Mouse (Mus musculus): Measurements from ENCODE around the gene Hmx3. TPM values are rescaled to one million over a fixed set of nuclear protein-coding genes. Genes with fewer than 3 reads are reported as not detected.

Hmx3 gene
- total RNA-seq (2021): not detected
- long read RNA-seq, experiment 1: 0 reads
- long read RNA-seq, experiment 2: 0 reads

DNA sequence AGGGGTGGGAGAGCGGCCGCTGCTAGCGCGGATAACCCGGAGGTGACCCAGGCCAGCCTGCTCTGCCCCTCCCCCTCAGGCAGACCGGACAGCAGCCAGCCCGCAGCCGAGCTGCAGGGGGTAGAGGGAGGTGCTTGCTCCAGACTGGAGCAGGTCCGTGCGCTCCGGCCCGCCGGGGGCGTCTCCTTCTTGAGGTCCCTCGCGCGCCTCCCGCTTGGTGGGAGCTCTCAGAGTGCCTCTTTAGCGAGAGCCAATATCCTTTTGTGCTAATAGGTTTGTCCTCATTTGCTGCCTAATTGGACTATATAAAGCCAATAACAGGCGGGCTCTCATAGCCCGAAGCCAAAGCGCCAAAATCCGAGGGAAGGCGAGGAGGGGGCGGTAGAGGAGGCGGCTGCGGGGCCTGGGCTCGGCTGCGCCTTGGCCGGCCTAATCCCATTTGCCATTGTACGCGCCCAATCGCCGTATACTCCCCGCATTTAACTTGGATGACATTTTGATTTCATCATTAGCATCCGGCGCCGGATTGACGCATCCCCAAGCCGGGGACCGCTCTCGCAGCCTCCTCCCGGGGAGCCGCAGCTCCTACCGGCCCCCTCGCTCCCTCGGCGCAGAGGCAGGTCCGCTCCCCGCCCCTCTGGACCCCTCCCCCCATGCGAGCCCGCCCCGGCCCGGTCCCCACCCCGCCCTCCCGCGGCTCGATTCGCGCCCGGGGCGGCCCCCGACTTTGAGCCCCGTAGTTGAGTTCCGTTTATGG lies at the start of gene Hmx3:
Hmx3 (plus strand) TSS at position 753 of the 757 bp plus-strand sequence.
- peak in 1 of 2 experiments; percentile 28 for DNase-seq

DNA sequence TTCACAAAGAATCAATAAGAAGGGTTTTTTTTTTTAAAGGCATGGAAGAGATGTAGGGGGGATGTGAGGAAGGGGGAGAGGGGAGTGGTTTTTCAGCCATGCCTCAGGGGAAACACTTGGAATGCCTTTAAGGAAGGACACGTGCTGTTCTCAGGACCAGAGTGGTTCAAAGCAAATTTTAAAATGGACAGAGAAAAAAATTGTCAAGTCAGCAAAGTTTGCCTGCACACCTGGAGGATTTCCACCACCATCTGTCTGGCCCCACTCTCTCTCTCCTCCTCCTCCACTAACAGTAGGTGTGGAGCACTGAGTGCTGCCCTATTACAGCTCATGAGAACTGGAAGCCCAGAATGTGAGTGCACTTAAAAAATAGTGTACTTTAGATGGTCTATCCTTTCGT lies 38.9 kb upstream of the Hmx3 start:
- DNase-seq: no peak

DNA sequence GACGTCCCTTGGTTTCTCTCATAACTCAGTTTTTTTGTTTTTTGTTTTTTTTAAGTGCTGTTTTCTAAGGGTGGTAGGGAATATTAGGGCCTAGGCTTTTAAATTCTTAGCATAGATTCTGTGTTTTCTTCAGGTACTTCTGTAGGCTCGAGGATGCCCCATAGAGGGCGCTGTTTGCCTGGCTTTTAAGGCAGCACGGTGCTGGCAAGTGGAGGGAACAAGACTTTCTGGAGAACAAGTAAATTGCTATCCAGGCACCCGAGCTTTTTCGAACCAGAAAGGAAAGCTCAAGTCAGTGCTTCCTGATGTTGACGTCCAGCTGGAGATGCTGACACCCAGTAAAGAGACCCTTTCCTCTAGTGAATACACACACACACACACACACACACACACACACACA lies 2.7 kb upstream of the Hmx3 start:
- DNase-seq: peak; percentile 75 to 91

DNA sequence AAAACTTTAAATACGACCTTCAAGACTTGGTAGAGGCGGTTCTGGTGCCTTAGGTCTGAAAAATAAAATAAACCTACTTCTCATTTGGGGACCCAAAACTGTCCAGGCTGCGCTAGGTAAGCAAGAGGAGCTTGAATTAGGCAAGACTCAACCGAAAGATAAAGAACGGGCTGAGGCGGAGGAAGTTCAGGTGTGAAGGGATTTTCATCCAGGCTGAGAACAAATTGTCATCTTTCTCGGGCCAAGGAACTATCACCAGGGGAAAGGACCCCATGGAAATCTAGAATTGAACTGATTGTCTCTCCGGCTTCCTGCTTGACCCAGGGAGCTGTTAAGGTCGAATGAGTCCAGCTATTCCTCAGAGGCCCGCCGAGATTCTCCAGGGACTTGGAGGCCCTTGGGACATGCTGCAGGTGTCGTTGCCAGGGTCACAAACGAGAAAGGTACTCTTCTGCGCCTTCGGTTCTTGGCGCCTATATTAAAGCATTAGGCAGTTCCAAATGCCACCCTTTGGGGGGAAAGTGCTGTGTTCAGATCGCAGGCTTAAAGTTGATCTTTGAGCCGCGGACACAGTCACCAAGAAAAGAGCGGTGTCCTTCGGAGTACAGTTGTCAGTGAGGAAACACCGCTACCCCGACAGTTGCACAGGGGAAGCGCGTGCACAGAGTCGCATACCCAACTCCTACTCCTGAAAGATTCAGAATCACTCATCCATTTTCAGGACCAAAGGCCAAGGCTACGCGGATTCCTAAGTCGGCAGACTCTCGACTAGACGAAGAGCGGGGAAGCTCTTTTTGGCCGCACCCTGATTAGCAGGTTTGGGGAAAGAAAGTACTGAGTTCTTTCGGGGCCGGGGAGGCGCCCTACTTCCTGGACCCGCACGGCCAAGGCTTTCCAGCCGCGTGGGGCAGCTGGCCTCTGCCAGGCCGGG lies 1.2 kb upstream of the Hmx3 start:
- DNase-seq: peak in 1 of 2 experiments; percentile 26

DNA sequence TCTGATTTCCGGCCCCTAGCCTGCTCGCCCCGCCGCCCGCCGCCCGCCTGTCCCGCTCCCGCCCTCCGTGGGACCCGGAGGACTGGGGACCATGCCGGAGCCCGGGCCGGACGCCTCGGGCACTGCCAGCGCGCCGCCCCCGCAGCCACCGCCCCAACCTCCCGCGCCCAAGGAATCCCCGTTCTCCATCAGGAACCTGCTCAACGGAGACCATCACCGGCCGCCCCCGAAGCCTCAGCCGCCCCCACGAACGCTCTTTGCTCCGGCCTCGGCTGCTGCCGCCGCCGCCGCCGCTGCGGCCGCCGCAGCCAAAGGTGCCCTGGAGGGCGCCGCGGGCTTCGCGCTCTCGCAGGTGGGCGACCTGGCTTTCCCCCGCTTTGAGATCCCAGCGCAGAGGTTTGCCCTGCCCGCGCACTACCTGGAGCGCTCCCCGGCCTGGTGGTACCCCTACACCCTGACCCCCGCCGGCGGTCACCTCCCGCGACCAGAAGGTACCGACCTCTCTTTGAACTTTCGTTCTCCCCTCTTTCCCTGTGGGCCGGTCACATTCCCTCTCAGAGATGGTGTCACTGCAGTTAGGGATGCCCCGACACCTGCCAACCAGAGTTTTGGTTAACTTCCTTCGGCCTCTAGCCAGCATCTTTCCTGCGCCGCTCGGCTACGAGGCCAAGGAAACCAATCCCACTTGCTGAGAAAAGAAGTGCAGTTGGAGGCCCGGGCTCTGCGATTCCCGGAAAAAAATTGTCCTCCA lies 380 bp downstream of the Hmx3 start:
- DNase-seq: peak in 1 of 2 experiments; percentile 35

DNA sequence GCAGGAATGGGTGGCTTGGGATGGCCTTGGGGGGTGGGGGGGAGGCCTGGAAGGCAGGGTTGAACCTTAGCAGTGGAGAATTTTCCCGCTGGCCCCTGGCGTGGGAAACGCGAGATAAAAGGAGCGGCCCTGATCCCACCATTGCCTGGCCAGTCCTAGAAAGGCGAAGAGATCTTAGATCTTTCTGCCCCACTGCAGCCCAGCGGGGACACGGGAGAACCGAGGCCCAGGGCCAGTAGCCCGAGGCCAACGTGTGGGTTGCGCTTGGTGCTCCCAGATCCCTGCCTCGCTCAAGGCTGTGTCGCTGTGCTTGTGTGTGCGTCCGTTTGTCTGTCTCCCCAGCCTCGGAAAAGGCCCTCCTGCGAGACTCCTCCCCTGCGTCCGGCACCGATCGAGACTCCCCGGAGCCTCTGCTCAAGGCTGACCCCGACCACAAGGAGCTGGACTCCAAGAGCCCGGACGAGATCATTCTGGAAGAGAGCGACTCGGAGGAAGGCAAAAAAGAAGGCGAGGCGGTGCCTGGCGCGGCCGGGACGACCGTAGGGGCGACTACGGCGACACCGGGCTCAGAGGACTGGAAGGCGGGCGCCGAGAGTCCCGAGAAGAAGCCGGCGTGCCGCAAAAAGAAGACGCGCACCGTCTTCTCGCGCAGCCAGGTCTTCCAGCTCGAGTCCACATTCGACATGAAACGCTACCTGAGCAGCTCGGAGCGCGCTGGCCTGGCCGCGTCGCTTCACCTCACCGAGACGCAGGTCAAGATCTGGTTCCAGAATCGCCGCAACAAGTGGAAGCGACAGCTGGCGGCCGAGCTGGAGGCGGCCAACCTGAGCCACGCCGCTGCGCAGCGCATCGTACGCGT lies 1.2 kb downstream of the Hmx3 start:
- DNase-seq: peak in 1 of 2 experiments; percentile 45

DNA sequence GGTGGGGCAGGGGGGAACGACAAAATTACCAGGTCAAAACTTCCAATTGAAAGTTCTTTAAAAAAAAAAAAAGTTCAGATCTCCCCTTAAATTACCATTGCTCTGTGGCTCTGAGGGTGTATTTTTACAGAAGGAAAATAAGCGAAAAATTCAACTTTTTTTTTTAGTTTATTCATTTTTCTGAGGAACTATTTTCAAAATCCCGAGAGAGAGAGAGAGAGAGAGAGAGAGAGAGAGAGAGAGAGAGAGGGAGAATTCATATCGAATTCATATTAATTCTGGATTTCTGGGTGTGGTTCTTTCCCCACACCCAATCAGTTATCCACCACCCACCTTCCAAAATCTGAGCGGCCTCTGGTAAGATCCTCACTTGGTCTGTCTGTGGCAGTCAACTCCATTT lies 2.2 kb downstream of the Hmx3 start:
- no peak for DNase-seq

DNA sequence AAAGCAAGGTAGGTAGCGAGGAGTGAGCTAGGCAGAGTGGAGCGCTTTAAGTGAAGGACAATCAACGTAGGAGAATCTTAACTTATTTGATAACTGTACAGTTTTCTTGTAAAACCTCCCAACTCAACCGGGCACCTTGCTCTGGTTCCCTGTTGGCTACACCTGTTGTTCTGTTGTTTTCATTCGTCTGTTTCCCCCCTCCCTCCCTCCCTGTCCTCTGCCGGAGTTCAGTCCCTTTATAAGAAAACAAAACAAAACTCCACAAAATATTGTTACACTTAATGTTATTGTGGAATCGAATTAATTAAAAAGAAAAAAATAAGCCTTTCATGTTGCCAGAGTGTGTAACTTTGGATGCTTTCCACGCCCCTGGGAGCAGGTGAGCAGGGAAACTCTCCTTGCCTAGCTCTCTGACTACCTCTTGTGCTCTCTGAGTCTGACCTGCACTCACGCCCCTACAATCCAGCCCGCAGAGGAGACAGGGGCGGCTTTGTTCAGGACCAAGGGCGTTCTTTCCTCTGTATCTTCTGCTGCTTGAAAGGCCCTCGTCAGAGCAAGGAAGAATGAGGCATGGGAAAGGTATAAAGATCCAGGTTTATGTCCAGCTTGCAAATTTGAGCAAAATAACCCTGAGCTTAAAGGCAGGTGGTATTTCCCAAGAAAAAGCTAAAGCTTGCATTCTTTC lies 3.2 kb downstream of the Hmx3 start:
- DNase-seq: peak in 1 of 2 experiments; percentile 15

DNA sequence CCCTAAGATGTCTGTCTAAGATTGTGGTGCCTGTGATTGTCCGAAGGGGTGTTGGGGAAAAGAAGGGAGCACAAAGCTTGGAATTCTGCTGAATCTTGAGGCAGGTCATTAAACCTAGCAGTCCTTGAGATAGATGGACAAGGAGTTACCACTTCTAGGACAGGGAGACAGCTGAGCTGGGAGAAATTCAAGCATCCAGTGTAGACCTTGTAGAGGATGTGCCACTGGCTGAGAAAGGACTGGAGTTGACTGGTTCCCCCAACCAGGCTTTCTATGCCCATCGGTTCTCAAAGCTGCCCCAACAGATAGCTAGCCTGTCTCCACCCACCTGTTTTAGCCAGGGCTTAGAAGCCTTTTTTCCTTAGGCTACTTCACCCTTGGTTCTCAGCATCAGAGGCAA lies 3.8 kb downstream of the Hmx3 start:
- peak in 1 of 2 experiments; percentile 4 for DNase-seq

DNA sequence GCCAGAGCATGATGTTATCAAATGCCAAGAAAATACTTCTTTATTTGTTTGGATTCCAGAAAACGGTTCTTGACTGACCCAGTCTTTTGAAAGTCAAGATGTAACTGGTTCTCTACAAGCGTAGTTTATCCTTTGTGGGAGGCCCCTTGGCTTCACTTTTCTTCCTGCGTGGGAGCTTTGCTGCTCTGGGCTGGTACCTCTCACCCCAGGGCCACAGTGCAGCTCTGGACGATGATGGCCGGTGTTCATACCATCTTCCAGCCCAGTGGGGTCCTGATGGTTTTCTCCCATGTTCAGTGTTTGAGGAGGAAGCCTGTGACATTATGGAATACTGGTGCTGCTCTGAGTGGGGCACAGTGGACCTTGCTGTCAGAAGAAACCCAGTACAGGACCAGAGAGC lies 4.8 kb downstream of the Hmx3 start:
- DNase-seq: no peak

DNA sequence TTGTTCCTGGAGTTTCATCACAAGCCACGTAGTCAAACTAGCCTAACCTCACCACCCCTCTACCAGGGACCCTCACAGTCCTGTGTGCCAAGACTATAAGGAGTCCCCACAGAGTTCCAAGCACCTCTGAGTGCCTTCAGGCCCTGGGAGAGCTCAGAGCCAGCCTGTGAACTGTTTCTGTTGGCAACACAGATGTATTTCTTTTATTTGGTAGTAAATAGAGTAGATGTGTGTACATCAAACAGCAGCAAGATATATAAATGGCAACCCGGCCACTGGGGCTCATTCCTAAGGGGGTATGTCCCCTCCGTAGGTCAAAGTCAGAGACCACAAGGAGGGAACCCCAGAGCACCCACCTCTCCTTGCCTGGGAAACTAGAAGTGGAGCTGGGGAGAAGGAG lies 5.8 kb downstream of the Hmx3 start, which contains the start of gene Hmx2:
Hmx2 (plus strand) TSS at position 301 of the 400 bp plus-strand sequence.
- DNase-seq: no peak

DNA sequence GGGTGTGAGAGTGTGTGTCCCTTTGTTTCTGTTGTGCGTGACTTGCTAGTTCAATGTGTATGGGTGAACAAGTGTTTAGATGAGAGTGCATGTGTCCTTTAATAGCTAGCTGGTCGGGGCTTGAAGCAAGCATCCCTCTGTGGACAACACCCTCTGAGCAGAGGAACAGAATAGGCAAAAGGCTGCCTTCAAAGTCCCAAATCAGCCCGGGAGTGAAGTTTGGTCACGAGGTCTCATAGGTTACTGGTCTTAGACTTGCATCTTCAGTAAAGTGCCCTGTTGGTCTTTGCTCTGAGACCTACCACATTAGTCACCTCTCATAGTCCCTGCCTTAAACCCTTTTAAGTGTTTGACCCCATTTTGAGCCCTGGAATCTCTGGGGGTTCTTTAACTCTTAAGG lies 8.8 kb downstream of the Hmx3 start:
- no peak for DNase-seq

DNA sequence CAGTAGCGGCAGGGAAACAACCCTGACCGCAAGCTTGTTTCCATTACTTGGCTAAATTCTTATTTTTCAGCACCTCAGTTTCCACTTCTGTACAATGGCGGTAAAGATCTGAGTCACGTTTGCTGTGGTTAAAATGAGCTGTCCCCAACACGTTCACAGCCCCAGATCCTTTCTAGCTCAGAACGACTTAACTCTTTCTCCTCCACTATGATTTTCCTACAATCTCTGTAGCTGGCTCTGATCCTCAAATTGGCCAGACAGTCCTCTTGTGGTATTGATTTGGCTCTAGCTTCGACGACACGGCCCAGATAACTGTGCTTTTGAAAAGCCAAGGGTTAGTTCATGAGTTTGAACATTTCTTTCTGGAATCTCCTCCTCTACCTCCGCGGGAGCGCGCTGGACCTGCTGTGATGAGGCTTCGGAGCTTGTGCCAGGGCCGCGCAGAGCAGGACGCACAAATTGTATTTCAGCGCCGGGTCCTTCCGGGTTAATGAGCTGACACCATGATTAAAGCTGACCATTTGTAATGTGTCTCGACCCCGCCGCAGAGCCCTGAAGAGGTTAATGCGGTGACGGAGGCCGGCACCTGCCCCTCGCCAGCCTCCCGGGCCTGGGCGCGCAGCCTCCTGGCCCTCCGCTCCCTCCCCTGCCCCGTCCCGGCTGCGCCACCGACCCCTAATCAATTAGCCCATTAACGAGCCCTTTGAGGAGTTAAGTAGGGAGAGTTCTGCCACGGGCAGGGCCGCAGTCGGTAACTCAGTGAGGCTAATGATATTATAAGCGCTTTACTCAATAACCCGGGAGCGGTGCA lies 9.5 kb downstream of the Hmx3 start:
- peak in 1 of 2 experiments; percentile 6 for DNase-seq

DNA sequence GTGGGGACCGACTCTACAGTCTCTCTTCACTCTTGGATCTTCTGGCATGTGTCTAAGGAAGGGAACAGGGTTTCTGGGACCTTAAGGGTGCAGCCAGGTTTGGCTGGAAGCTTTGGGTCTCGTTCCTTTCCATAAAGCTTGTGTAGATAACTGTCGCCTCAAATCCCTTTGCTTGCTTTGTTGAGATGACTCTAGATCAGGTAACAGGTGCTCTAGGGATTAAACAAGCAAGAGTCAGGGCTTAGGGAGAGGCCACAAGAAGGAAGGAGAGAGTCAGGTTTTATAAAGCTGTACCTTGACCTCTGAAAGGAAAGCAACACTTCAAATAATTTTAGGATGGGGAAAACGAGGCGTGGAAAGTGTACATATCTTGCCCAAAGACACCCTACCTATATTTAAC lies 10.1 kb downstream of the Hmx3 start:
- DNase-seq: peak in 1 of 2 experiments; percentile 9

DNA sequence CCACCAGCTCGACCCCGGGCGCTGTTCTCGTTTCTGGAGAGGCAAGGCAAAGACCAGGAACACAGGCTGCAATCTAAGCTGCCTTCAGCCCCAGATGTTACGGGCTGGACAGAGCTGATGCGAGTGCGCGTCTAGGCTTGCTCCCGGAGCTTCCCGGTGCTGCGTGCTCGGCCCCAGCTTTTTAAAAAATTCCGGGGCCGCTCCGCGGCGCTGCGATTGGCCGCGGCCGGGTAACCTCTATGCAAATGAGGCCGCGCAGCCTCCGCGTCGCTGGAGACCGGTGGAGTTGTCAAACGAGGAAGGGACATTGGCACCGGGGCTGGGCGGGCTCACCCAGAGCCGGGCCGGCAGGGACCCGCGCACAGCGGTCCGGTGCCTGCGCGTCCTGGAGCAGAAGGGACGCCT lies 11.1 kb downstream of the Hmx3 start:
- DNase-seq: peak; percentile 35 to 36

DNA sequence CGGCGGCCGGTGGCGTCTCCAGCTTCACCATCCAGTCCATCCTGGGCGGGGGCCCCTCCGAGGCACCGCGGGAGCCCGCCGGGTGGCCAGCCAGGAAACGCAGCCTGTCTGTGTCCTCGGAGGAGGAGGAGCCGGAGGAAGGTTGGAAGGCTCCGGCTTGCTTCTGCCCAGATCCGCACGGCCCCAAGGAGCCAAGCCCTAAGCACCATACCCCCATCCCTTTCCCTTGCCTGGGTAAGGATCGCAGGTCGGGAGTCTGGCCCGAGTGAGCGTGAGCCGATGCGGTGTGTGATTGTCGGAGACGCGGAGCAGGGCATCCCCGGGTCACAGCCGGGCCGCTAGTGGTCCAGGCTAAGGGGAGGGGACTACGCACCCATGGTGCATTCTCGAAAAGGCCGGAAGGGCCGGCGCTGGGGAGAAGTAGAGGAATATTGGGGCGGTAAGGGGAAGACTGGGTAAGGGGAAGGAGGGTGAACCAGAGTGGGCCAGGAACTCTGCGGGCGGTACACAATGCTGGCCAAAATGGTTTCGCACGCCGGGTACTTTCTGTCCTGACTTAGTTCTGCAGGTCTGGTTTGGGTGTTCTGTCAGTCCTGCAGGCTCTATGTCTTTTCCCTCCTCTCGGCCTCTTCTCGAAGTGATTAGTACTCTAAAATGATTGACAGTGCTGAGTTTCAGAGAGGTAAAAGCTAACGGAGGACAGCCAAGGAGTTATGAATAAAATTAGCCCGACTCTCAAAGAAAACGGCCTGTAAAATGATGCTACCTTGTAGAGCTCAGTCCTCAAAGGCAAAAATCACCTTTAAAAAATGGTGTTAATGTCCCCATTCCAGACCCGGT lies 11.9 kb downstream of the Hmx3 start:
- peak in 1 of 2 experiments; percentile 39 for DNase-seq

DNA sequence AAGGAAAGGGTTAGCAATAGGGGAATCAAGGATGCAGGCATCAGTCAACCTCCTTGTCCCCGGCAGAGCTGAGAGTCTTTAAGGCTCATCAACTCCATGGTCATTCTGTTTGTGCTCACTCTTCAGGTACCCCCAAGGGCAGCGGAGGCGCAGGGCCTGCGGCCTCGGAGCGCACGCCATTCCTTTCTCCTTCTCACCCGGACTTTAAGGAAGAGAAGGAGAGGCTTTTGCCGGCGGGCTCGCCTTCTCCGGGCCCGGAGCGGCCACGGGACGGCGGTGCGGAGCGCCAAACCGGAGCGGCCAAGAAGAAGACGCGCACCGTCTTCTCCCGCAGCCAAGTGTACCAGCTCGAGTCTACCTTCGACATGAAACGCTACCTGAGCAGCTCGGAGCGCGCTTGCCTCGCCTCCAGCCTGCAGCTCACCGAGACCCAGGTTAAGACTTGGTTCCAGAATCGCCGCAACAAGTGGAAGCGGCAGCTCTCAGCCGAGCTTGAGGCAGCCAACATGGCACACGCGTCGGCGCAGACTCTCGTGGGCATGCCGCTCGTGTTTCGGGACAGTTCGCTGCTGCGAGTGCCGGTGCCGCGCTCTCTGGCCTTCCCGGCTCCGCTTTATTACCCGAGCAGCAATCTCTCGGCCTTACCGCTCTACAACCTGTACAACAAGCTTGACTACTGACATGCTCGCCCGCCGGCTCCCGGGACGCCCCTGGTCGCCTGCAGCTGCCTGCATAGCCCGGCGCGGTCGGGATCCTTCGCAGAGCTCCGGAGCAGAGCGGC lies 12.8 kb downstream of the Hmx3 start:
- DNase-seq: peak in 1 of 2 experiments; percentile 66

DNA sequence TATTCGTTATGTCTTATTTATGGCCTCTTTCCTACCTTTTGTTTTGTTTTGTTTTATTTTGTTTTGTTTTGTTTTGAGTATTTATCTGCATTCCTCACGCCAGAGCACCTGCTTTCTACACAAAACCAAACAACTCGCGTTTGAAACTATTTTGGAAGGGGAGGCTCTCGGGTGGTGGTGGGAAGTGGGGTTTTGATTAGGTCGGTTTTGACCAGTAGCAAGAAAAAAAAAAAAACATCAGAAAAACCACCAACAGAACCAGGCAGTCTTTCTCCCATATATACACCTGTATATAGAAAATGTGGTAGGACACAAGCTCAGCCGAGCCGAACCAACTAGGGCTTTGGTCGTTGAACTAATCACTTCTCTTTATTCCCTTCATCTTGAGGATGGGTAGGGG lies 13.4 kb downstream of the Hmx3 start:
- DNase-seq: no peak

Data from heart, adult 18-20 months (tissue).